Mouse (Mus musculus) forebrain, postnatal 0 days (tissue): ENCODE data around the gene Mrps12. TPM values are rescaled to one million over a fixed set of nuclear protein-coding genes. Genes with fewer than 3 reads are reported as not detected.

Experiments
- ATAC-seq: fragments of 200-750 bp; cut with Nextera tagmentation; 2 replicates; pipeline ENCODE4 v1.8.0; 2017; ENCODE audit warnings: mild to moderate bottlenecking, moderate library complexity
- DNase-seq: peaks from one replicate; pipeline ENCODE4 v3.0.0-alpha.2; 2015
- H3K27ac ChIP-seq: fragments of 300-500 bp; sonication (generic); 2 replicates; pipeline ENCODE4 v1.5.1; 2014; ENCODE audit warnings: low read depth, mild to moderate bottlenecking, antibody characterized with exemption, low read length, moderate library complexity, mixed read lengths
- H3K27me3 ChIP-seq: fragments of 300-500 bp; sonication (generic); 2 replicates; pipeline ENCODE4 v1.6.1; 2014; ENCODE audit warnings: mild to moderate bottlenecking, low read length, mixed read lengths; ENCODE audit not compliant: insufficient read depth
- H3K36me3 ChIP-seq: fragments of 300-500 bp; sonication (generic); 2 replicates; pipeline ENCODE4 v1.6.1; 2014; ENCODE audit warnings: mild to moderate bottlenecking, moderate library complexity; ENCODE audit not compliant: insufficient read depth
- H3K4me1 ChIP-seq: fragments of 300-500 bp; sonication (generic); 2 replicates; pipeline ENCODE4 v1.6.1; 2014; ENCODE audit warnings: antibody characterized with exemption; ENCODE audit not compliant: insufficient read depth
- H3K4me2 ChIP-seq: fragments of 300-500 bp; sonication (generic); 2 replicates; pipeline ENCODE4 v1.6.1; 2014; ENCODE audit warnings: low read depth, mild to moderate bottlenecking, moderate library complexity
- H3K4me3 ChIP-seq: fragments of 300-500 bp; sonication (generic); 2 replicates; pipeline ENCODE4 v1.5.1; 2014; ENCODE audit warnings: low read depth, low read length, mixed read lengths
- H3K9ac ChIP-seq: fragments of 300-500 bp; sonication (generic); 2 replicates; pipeline ENCODE4 v1.6.1; 2014; ENCODE audit warnings: mild to moderate bottlenecking
- H3K9me3 ChIP-seq: fragments of 300-500 bp; sonication (generic); 2 replicates; pipeline ENCODE4 v1.6.1; 2016; ENCODE audit warnings: low read length
- CTCF ChIP-seq: sonication (generic); IDR thresholded peaks from 2 replicates; pipeline ENCODE4 v1.5.1; 2016; ENCODE audit warnings: antibody characterized with exemption, control low read depth, low read depth
- WGBS: fragments of 180-500 bp; shearing (Covaris S2); extraction: QIAGEN DNeasy Blood & Tissue Kit; methylation state at CpG from one replicate; pipeline ENCODE4 v1.1.7; 2014; 5-methylcytosine and 5-hydroxymethylcytosine counted together
- polyA plus RNA-seq: library from polyadenylated mRNA; unstranded; fragments of >200 nt; fragmentation: Nextera tagmentation; extraction: Ambion mirVana; gene quantifications from 2 replicates; pipeline ENCODE4 v1.2.1, GENCODE M21; 2015
- total RNA-seq: library from RNA; depleted of rRNA; stranded (reverse); fragments of >200 nt; gene quantifications from 2 replicates; pipeline ENCODE4 v1.2.3, GENCODE M21; 2014

The Mrps12 gene
- total and polyA plus RNA-seq, 2 experiments from 2014 or later, result 48.6 to 101 TPM

- no peaks in the 10 kb centered on the region; the same call in 1 of the 2 replicates for H3K36me3 ChIP-seq
- whole genome bisulfite sequencing, result 80% methylated on average over 6 of the region's 6 CpGs
- DNase-seq (no peak), ATAC-seq (no peak)
- no peak overlapping the region for H3K9ac ChIP-seq
- 0 out of 2 replicates have a peak, but pooled peaks cover 3% of the 10 kb centered on the region for H3K9me3 ChIP-seq
- no peaks in the 10 kb centered on the region for H3K27me3 ChIP-seq
- H3K4me3 ChIP-seq, result no peak overlapping the region
- H3K27ac ChIP-seq, result no peak overlapping the region
- TF ChIP-seq CTCF, result no peak
- no peak overlapping the region for H3K4me2 ChIP-seq
- no peaks in the 10 kb centered on the region for H3K4me1 ChIP-seq
Measured at GRCm38 (mm10) chr7:28735701-28736100, 5.9 kb downstream of the Mrps12 start.

- DNase-seq, result no peak
- no peak for ATAC-seq
Measured at GRCm38 (mm10) chr7:28733211-28733610, 8.4 kb downstream of the Mrps12 start.

GRCm38 (mm10) chr7:28732341-28733142, 9.1 kb downstream of the Mrps12 start:
- no peak for TF ChIP-seq CTCF
- 4% methylated on average over 58 of the region's 58 CpGs for WGBS
- Histone ChIP-seq H3K27ac (no peak overlapping the region), H3K36me3 (no peaks in the 10 kb centered on the region; the same call in 1 of the 2 replicates), H3K4me1 (no peaks in the 10 kb centered on the region; the same call in 1 of the 2 replicates), H3K9ac (peak overlapping the region; percentile 31), H3K9me3 (0 out of 2 replicates have a peak, but pooled peaks cover 3% of the 10 kb centered on the region), H3K4me2 (peak overlapping the region; percentile 49), H3K4me3 (peak overlapping the region; percentile 32), H3K27me3 (no peaks in the 10 kb centered on the region)
- ATAC-seq (peak; percentile 72), DNase-seq (peak; percentile 41)

More at GRCm38 (mm10) chr7:28733211-28733610, 8.4 kb downstream of the Mrps12 start:
- Histone ChIP-seq H3K27me3 (no peaks in the 10 kb centered on the region), H3K27ac (no peak overlapping the region), H3K4me2 (peak overlapping the region; percentile 49), H3K9me3 (0 out of 2 replicates have a peak, but pooled peaks cover 3% of the 10 kb centered on the region), H3K4me1 (no peaks in the 10 kb centered on the region), H3K36me3 (no peaks in the 10 kb centered on the region; the same call in 1 of the 2 replicates), H3K9ac (0 out of 2 replicates have a peak overlapping the region, but pooled peaks have one; percentile 31), H3K4me3 (peak overlapping the region; percentile 32)
- no peak for TF ChIP-seq CTCF
- 8% methylated on average over 11 of the region's 11 CpGs for WGBS

GRCm38 (mm10) chr7:28727649-28728340, 13.8 kb downstream of the Mrps12 start:
- DNase-seq (peak; percentile 29), ATAC-seq (peak; percentile 56)
- peak; percentile 45 for TF ChIP-seq CTCF
- Histone ChIP-seq H3K4me2 (no peak overlapping the region), H3K4me1 (no peaks in the 10 kb centered on the region; the same call in 1 of the 2 replicates), H3K27me3 (no peaks in the 10 kb centered on the region), H3K9ac (no peak overlapping the region), H3K9me3 (0 out of 2 replicates have a peak, but pooled peaks cover 3% of the 10 kb centered on the region), H3K4me3 (no peak overlapping the region), H3K27ac (no peak overlapping the region), H3K36me3 (no peaks in the 10 kb centered on the region)
- WGBS, result 52% methylated on average over 10 of the region's 10 CpGs

- Histone ChIP-seq H3K9ac (no peak overlapping the region), H3K4me3 (no peak overlapping the region), H3K4me1 (no peaks in the 10 kb centered on the region; the same call in 1 of the 2 replicates), H3K9me3 (0 out of 2 replicates have a peak, but pooled peaks cover 3% of the 10 kb centered on the region), H3K27ac (no peak overlapping the region), H3K36me3 (no peaks in the 10 kb centered on the region), H3K27me3 (no peaks in the 10 kb centered on the region), H3K4me2 (peak overlapping the region; percentile 23; the same call in 1 of the 2 replicates)
- TF ChIP-seq CTCF, result peak; percentile 91
- ATAC-seq, result peak; percentile 89
- WGBS, result 5% methylated on average over 14 of the region's 14 CpGs
- peak; percentile 89 for DNase-seq
Measured at GRCm38 (mm10) chr7:28726600-28726999, 15.0 kb downstream of the Mrps12 start.

- no peaks in the 10 kb centered on the region for H3K36me3 ChIP-seq
- WGBS, result 95% methylated on average over 2 of the region's 2 CpGs
- H3K27ac ChIP-seq, result no peak overlapping the region
- H3K4me1 ChIP-seq, result no peaks in the 10 kb centered on the region; the same call in 1 of the 2 replicates
- no peak for ATAC-seq
- H3K9me3 ChIP-seq, result no peaks in the 10 kb centered on the region
- no peak for DNase-seq
- no peak overlapping the region for H3K4me2 ChIP-seq
- TF ChIP-seq CTCF, result no peak
- no peaks in the 10 kb centered on the region for H3K27me3 ChIP-seq
- H3K4me3 ChIP-seq, result no peak overlapping the region
- no peak overlapping the region for H3K9ac ChIP-seq
Measured at GRCm38 (mm10) chr7:28724613-28725012, 17.0 kb downstream of the Mrps12 start.
